In the genomic region with DNA sequence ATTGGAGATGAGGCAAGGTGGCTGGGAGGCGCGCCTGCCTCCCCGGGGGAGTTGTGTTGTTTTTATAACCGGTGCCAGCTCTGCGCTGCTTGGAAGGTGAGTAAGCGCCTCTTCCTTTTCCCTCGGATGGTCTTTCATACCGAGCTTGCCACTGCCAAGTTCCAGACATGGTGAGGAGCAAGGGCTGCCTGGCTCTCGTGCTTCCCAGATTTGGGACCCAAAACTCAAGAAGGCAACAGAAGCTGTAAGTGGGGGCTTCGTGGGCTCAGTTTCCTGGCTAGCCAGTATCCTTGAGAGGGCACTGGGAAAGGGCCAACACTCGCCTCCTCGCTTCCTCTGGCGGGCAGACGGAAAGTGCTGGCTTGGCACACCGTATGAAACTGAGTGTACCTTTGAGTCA, we compare ENCODE assay signal across 8 mouse cellular contexts.
A peak's percentile ranks its signal among the peaks of the same experiment; 100 is the strongest.
DNase-seq lines count a peak whose midpoint lies in the region; ATAC-seq and TF ChIP-seq lines count a peak whose summit lies in the region.

No protein-coding gene starts in this region.

- H3K27ac ChIP-seq in heart, embryonic 12.5 days (ENCODE audit: poor library complexity, severe bottlenecking) = no peak overlapping the region
- H3K27ac ChIP-seq in limb, embryonic 14.5 days (replicated peaks; ENCODE audit: low read depth, low read length) = no peak overlapping the region

- H3K9ac ChIP-seq in heart, embryonic 12.5 days = 0 out of 2 replicates have a peak overlapping the region, but pooled peaks have one; percentile 19
- H3K9ac ChIP-seq in limb, embryonic 14.5 days (ENCODE audit: low read depth, low read length, severe bottlenecking) = no peak overlapping the region

- H3K36me3 ChIP-seq in heart, embryonic 12.5 days = no peaks in the 10 kb centered on the region
- H3K36me3 ChIP-seq in limb, embryonic 14.5 days (ENCODE audit: control insufficient read depth, insufficient read depth, low read length) = no peaks in the 10 kb centered on the region

- H3K9me3 ChIP-seq in heart, embryonic 12.5 days (replicated peaks) = no peaks in the 10 kb centered on the region
- H3K9me3 ChIP-seq in limb, embryonic 14.5 days (ENCODE audit: control insufficient read depth, low read length) = no peaks in the 10 kb centered on the region

- H3K4me2 ChIP-seq in heart, embryonic 12.5 days = peak overlapping the region; percentile 42
- H3K4me2 ChIP-seq in limb, embryonic 14.5 days (replicated peaks; ENCODE audit: low read depth, low read length, severe bottlenecking) = peak overlapping the region; percentile 17; the same call in 1 of the 2 replicates

- peaks cover 27% of the 10 kb centered on the region for H3K4me1 ChIP-seq in heart, embryonic 12.5 days (replicated peaks)
- H3K4me1 ChIP-seq in limb, embryonic 14.5 days (ENCODE audit: control insufficient read depth, insufficient read depth, low read length) = peaks cover 17% of the 10 kb centered on the region

- no peaks in the 10 kb centered on the region for H3K27me3 ChIP-seq in heart, embryonic 12.5 days (replicated peaks)
- no peaks in the 10 kb centered on the region for H3K27me3 ChIP-seq in limb, embryonic 14.5 days (ENCODE audit: control insufficient read depth, insufficient read depth, low read length)

- H3K4me3 ChIP-seq in heart, embryonic 12.5 days = no peak overlapping the region
- H3K4me3 ChIP-seq in limb, embryonic 14.5 days (replicated peaks; ENCODE audit: low read length) = no peak overlapping the region

- WGBS in heart, embryonic 12.5 days = 26% methylated on average over 15 of the region's 15 CpGs
- WGBS in limb, embryonic 14.5 days = 25% methylated on average over 15 of the region's 15 CpGs

- TF ChIP-seq POLR2A in brain, embryonic 14.5 days (IDR thresholded peaks at IDR 0.05; ENCODE audit: borderline replicate concordance, extremely low read depth, insufficient read depth, insufficient read length, poor library complexity, severe bottlenecking) = no peak
- TF ChIP-seq POLR2A in limb, embryonic 14.5 days (IDR thresholded peaks at IDR 0.05; ENCODE audit: borderline replicate concordance, extremely low read depth, insufficient read depth, insufficient read length) = no peak

- no peak for TF ChIP-seq CTCF in brain, embryonic 14.5 days (IDR thresholded peaks at IDR 0.05; ENCODE audit: borderline replicate concordance, extremely low read depth, insufficient read depth, insufficient read length)

- no peak for ATAC-seq in heart, embryonic 12.5 days (ENCODE audit: insufficient number of reproducible peaks, low FRiP score)
- no peak for ATAC-seq in limb, embryonic 14.5 days (ENCODE audit: low FRiP score, low read depth)
- ATAC-seq in megakaryocyte-erythroid progenitor cell, adult 5-6 weeks (replicated peaks; ENCODE audit: low FRiP score, low TSS enrichment, poor library complexity, severe bottlenecking) = no peak

- DNase-seq in left cerebral cortex, adult 18-20 months (ENCODE audit: low spot score in 2 of 2) = peak; percentile 24 to 34
- DNase-seq in left cerebral cortex, adult 11 months (ENCODE audit: low spot score) = no peak
- peak; percentile 64 for DNase-seq in brain, embryonic 14.5 days (ENCODE audit: low read depth)
- no peak for DNase-seq in limb, embryonic 14.5 days (ENCODE audit: low spot score)
- no peak for DNase-seq in c-Kit-positive CD71-positive TER-119-positive erythroid progenitor cells, embryonic 14.5 days (ENCODE audit: low spot score)
- no peak for DNase-seq in retina, postnatal 1 day

Comparison
In these comparisons a context has a peak if more than half of its experiments do, and no peak if none do; other contexts are left out.
1. DNase-seq: peak in left cerebral cortex, adult 18-20 months (2 of 2) and brain, embryonic 14.5 days (single experiment); none in left cerebral cortex, adult 11 months (single experiment), limb, embryonic 14.5 days (single experiment), c-Kit-positive CD71-positive TER-119-positive erythroid progenitor cells, embryonic 14.5 days (single experiment) and retina, postnatal 1 day (single experiment).